Mouse (Mus musculus): ENCODE data around the gene Aff3.

GRCm38 (mm10) chr1:38398566-38398965, 266.2 kb downstream of the Aff3 start:
- TF ChIP-seq POLR2A (IDR thresholded peaks at IDR 0.05; ENCODE audit: insufficient read depth, low read depth, low read length) (no peak), EP300 (IDR thresholded peaks at IDR 0.05; ENCODE audit: insufficient read depth, low read depth, low read length) (no peak), CTCF (IDR thresholded peaks at IDR 0.05) (no peak)
